Comparison of ENCODE assay signal across 8 mouse cellular contexts in genomic region chr13:95655284-95655683, GRCm38 (mm10). TPM values are rescaled to one million over a fixed set of nuclear protein-coding genes. Genes with fewer than 3 reads are reported as not detected.
DNase-seq lines count a peak whose midpoint lies in the region; ATAC-seq and TF ChIP-seq lines count a peak whose summit lies in the region.

No protein-coding gene starts in this region.

- H3K36me3 ChIP-seq in embryonic facial prominence, embryonic 12.5 days = peaks cover 17% of the 10 kb centered on the region
- no peaks in the 10 kb centered on the region for H3K36me3 ChIP-seq in lung, postnatal 0 days (ENCODE audit: insufficient read depth, low read length)
- peaks cover 14% of the 10 kb centered on the region; the same call in 1 of the 2 replicates for H3K36me3 ChIP-seq in midbrain, embryonic 13.5 days

- 27% methylated on average over 9 of the region's 9 CpGs for WGBS in embryonic facial prominence, embryonic 12.5 days
- 31% methylated on average over 9 of the region's 9 CpGs for WGBS in lung, postnatal 0 days
- WGBS in midbrain, embryonic 13.5 days = 65% methylated on average over 9 of the region's 9 CpGs

- H3K4me3 ChIP-seq in embryonic facial prominence, embryonic 12.5 days = no peak overlapping the region
- H3K4me3 ChIP-seq in lung, postnatal 0 days (ENCODE audit: low read depth, low read length) = no peak overlapping the region
- no peak overlapping the region for H3K4me3 ChIP-seq in midbrain, embryonic 13.5 days (replicated peaks)

- no peak for TF ChIP-seq EP300 in lung, postnatal 0 days (IDR thresholded peaks at IDR 0.05)

- no peaks in the 10 kb centered on the region for H3K27me3 ChIP-seq in embryonic facial prominence, embryonic 12.5 days
- H3K27me3 ChIP-seq in lung, postnatal 0 days (replicated peaks; ENCODE audit: insufficient read depth, low read length) = no peaks in the 10 kb centered on the region
- no peaks in the 10 kb centered on the region for H3K27me3 ChIP-seq in midbrain, embryonic 13.5 days

- H3K9me3 ChIP-seq in embryonic facial prominence, embryonic 12.5 days = no peaks in the 10 kb centered on the region
- H3K9me3 ChIP-seq in lung, postnatal 0 days (ENCODE audit: low read length) = no peaks in the 10 kb centered on the region
- H3K9me3 ChIP-seq in midbrain, embryonic 13.5 days = no peaks in the 10 kb centered on the region

- no peak overlapping the region for H3K9ac ChIP-seq in embryonic facial prominence, embryonic 12.5 days
- no peak overlapping the region for H3K9ac ChIP-seq in lung, postnatal 0 days (replicated peaks; ENCODE audit: low read depth)
- H3K9ac ChIP-seq in midbrain, embryonic 13.5 days (replicated peaks) = no peak overlapping the region

- H3K4me1 ChIP-seq in embryonic facial prominence, embryonic 12.5 days = peaks cover 4% of the 10 kb centered on the region; the same call in 1 of the 2 replicates
- H3K4me1 ChIP-seq in lung, postnatal 0 days (ENCODE audit: insufficient read depth, low read depth, low read length) = no peaks in the 10 kb centered on the region
- 0 out of 2 replicates have a peak, but pooled peaks cover 3% of the 10 kb centered on the region for H3K4me1 ChIP-seq in midbrain, embryonic 13.5 days (replicated peaks)

- H3K4me2 ChIP-seq in embryonic facial prominence, embryonic 12.5 days (replicated peaks) = no peak overlapping the region
- H3K4me2 ChIP-seq in lung, postnatal 0 days (replicated peaks; ENCODE audit: low read depth, low read length) = 0 out of 2 replicates have a peak overlapping the region, but pooled peaks have one; percentile 1
- H3K4me2 ChIP-seq in midbrain, embryonic 13.5 days (replicated peaks) = no peak overlapping the region

- peak overlapping the region; percentile 50; the same call in 1 of the 2 replicates for H3K27ac ChIP-seq in embryonic facial prominence, embryonic 12.5 days
- H3K27ac ChIP-seq in lung, postnatal 0 days (ENCODE audit: low read length) = no peak overlapping the region
- H3K27ac ChIP-seq in midbrain, embryonic 13.5 days = no peak overlapping the region

- TF ChIP-seq CTCF in lung, postnatal 0 days (IDR thresholded peaks at IDR 0.05) = no peak

- DNase-seq in frontal cortex, postnatal 36 days (ENCODE audit: low spot score in 2 of 2) = peak; percentile 20 to 29
- DNase-seq in frontal cortex, postnatal 14 days (ENCODE audit: low spot score in 2 of 2) = no peak
- DNase-seq in kidney, adult 11 months = peak; percentile 41
- DNase-seq in lung, postnatal 0 days (ENCODE audit: low spot score) = peak; percentile 68
- no peak for DNase-seq in c-Kit-positive CD71-positive TER-119-positive erythroid progenitor cells, embryonic 14.5 days (ENCODE audit: low spot score)
- no peak for DNase-seq in right cerebral cortex, postnatal 4 days

- ATAC-seq in embryonic facial prominence, embryonic 12.5 days (ENCODE audit: insufficient number of reproducible peaks, insufficient read depth, low FRiP score, low TSS enrichment) = no peak
- ATAC-seq in lung, postnatal 0 days = peak; percentile 84
- ATAC-seq in midbrain, embryonic 13.5 days = no peak

RNA-seq across cellular contexts. Expression of gene F2r, which starts 37.0 kb away (rescaled TPM):
- polyA plus RNA-seq in embryonic facial prominence, embryonic 12.5 days (2016; fragmentation: Nextera tagmentation; extraction: Ambion mirVana) = 104 and 108 TPM in 2 replicates
- 118 and 134 TPM in 2 replicates for polyA plus RNA-seq in lung, postnatal 0 days (2015; fragmentation: Nextera tagmentation; extraction: Ambion mirVana)
- polyA plus RNA-seq in midbrain, embryonic 13.5 days (2015; fragmentation: Nextera tagmentation; extraction: Ambion mirVana) = 86.0 and 88.2 TPM in 2 replicates

RNA-seq across cellular contexts. Expression of gene F2rl2, which starts 41.4 kb away (rescaled TPM):
- 1.2 TPM in 2 replicates for polyA plus RNA-seq in embryonic facial prominence, embryonic 12.5 days (2016; fragmentation: Nextera tagmentation; extraction: Ambion mirVana)
- 1.2 and 1.4 TPM in 2 replicates for polyA plus RNA-seq in lung, postnatal 0 days (2015; fragmentation: Nextera tagmentation; extraction: Ambion mirVana)
- 0.63 and 0.71 TPM in 2 replicates for polyA plus RNA-seq in midbrain, embryonic 13.5 days (2015; fragmentation: Nextera tagmentation; extraction: Ambion mirVana)

Comparison
In these comparisons a context has a peak if more than half of its experiments do, and no peak if none do; other contexts are left out.
1. DNase-seq: peak in frontal cortex, postnatal 36 days (2 of 2), kidney, adult 11 months (single experiment) and lung, postnatal 0 days (single experiment); none in frontal cortex, postnatal 14 days (0 of 2), c-Kit-positive CD71-positive TER-119-positive erythroid progenitor cells, embryonic 14.5 days (single experiment) and right cerebral cortex, postnatal 4 days (single experiment).